Mouse (Mus musculus): ENCODE data around the gene Pms1.
A peak's percentile ranks its signal among the peaks of the same experiment; 100 is the strongest.
"Not testable (repeated sequence)": the region's sequence is repeated elsewhere in the genome, so short reads cannot be mapped to it uniquely, and the experiment has no call there.

Gene Pms1

DNA sequence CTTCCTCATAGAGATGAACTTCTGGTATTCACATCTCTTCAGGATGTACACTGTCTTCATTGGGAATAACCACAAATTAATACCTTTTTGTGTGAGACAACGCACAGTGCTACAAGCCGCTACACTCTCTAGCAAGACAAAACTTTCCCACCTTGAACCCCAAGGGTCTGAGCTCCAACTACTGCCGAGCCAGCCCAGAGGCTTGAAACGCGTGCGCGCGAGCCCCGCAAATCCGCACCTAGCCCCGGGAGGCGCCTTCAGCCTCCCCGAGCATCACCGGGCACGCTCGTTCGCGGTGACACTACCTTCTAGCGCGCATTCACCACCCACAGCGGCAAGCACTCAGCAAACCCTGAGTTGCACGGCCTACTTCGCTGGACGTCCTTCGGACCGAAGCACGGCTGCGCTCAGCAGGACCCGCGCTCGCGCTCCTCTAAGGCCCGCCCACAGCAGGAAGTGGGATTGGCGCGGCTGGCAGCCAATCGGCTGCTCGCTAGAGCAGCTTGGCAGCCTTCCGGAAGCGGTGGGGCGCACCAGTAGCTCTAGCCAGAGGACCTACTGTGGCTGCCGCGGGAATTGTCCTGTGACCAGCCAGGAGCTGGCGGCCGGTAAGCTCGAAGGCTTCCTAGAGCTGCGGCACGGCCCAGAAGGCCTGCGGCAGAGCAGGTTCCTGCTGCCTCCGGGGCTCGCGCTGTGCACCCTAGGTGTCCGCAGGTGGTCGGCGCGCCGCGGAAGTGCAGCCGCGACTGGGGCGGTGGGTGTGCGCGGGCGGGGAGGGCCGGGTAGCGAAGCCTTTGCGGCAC is at the start of gene Pms1, which contains the start of the genes Ormdl1 and Gm28778:
Gene Pms1 (minus strand): TSS at position 438 of the 803 bp plus-strand sequence.
Gene Ormdl1 (plus strand): TSS at position 515 of the 803 bp plus-strand sequence.
Gene Gm28778 (plus strand): TSS at position 531 of the 803 bp plus-strand sequence.
- peak; percentile 96 for DNase-seq

DNA sequence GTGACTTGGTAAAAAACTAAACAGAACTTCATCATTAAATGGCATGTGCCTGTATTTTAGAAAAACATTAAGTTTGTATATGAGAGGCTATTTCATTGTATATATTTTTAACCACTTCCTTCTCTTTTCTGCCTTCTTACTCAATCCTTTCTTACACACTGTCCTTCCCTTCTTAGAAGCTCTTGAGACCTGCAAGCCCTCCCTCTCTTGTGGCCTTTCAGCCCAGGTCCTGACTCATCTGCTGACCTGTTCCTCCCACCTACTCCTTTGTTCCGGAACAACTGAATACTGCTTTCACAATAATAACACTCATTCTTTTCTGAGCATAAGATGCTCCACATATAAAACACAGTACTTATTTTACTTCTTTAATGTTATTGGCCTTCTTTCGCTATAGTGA is 44.3 kb upstream of the Pms1 start:
- no peak for DNase-seq

DNA sequence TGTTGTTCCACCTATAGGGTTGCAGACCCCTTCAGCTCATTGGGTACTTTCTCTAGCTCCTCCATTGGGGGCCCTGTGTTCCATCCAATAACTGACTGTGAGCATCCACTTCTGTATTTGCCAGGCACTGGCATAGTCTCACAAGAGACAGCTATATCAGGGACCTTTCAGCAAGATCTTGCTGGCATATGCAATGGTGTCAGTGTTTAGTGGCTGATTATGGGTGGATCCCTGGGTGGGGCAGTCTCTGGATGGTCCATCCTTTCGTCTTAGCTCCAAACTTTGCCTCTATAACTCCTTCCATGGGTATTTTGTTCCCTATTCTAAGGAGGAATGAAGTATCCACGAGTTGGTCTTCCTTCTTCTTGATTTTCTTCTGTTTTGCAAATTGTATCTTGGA is 40.6 kb upstream of the Pms1 start:
- not testable (repeated sequence) for DNase-seq

GRCm38 (mm10) chr1:53335465-53335864 is 38.6 kb upstream of the Pms1 start:
- no peak for DNase-seq

DNA sequence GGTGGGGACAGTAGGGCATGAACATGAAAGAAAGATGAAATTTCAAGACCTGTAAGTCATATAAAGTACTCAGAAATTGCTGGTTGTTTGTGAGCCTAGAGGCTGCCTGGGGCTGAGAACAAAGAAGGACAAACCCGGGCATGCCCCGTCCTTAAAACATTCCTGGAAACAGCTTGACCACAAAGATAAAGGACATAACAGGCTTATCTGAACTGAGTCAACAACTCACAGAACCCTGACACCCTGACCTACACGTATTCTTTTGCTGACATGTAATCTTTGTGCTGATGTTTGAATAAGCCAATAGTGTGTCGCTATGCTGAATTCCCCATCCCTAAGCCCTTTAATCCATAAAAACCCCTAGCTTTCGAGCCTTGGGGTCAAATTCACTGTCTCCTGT is 36.7 kb upstream of the Pms1 start:
- not testable (repeated sequence) for DNase-seq

DNA sequence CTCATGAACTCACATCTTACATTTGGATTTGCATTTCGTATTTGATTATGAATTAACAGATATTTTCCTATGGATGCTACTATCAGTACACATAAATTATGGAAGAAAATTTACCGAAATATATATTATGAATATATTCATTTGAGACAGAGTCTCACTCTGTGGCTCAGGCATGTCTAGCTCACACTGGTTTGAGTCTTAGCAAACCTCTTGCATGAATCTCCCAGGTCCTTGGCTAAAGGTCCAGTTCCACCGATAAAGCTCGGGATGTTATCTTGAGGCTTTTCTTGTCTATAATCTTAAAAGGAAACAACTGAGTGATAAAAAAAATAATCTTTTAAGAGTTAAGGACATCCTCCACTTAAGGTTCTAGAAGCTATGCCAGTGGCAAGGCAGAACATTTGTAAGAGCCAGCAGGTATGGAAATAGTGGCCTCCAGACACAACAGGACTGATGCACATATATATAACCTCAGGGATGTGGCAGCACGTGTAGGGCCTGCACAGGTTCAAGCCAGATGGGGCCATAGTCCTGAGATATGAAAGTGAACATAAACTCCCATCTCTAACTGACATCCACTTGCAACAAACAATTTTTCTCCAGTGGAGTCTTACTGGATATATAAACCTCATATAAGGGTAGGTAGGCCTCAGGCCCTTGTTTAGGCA is 28.1 kb upstream of the Pms1 start:
- DNase-seq, result no peak

- no peak for DNase-seq
Observed at GRCm38 (mm10) chr1:53324277-53324676, 27.5 kb upstream of the Pms1 start.

- no peak for DNase-seq
Observed at GRCm38 (mm10) chr1:53323254-53323653, 26.4 kb upstream of the Pms1 start.

DNA sequence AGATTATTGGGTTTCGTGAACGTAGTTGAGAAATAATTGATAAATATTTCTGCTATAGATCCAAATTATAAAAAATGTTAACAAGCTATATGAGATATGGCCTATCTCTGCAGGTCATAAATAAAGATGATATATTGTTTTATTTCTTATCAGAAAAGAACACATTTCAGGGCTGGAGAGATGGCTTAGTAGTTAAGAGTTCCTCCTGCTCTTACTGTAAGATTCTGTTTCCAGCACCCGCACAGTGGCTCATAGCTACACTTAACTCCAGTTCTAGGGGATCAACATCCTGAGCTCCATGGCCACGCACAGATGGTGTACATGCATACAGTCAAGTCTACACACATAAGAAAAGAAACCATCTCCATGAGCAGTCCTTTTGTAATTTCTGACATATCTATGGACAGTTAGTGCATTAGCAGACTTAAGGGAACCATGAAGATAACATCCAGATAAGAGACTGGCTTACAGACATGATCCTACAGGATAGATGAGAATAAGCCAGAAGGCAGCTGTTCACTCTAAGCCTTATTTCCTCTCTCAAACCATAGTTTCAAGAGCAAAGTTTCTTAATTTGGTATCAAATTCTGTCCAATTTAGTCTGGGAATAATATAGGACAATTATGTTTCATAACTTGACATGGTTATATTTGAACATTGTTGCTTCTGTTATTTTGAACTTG is 25.0 kb upstream of the Pms1 start:
- DNase-seq, result no peak

DNA sequence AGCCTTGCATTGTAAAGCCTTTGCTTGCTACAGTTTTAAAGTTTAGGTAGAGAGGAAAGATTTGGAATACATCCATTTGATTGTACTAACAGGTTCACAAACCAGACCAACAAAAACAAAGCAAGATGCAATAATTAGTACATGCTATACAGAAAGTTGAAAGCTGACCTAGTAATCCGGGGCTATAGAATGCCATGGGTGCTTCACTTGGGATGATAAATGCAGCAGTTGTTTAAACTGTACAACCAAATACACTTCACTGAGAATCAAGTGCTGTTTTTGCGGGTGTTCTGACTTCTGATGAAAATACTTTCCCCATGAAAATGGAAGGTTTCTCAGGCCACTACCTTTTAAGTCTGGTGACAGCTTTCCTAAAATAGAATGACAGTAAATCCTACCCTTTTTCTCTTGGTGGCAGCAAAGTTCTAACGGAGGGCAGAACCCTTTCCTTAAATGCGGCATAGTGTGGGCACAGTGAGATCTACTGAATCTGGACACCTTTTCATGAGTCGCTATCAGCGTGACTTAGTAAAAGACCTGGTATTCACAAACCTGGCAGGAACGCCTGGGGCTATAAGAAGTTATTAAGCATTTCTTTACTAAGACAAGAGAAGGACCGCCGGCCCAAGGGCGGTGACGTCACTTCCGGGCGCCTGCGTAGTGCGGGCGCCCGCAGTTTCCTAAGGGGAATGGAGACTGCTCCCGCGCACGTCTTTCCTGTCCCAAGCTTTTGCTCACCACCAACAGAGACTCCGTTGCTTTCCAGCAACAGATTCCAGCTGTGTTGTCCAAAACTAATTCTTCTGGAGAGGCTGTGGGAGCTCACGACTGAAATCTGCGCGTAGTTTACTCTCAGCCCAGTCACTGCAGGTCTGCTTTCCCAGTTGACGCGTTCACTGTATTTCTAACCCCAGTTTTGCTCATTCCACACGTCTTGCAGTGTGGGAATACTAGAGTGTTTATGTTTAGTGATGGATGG is 16.5 kb upstream of the Pms1 start, which contains the start of gene Osgepl1:
Gene Osgepl1 (plus strand): TSS at position 636 of the 979 bp plus-strand sequence.
- peak; percentile 81 for DNase-seq

- DNase-seq, result no peak
Observed at GRCm38 (mm10) chr1:53300506-53300905, 3.7 kb upstream of the Pms1 start.

DNA sequence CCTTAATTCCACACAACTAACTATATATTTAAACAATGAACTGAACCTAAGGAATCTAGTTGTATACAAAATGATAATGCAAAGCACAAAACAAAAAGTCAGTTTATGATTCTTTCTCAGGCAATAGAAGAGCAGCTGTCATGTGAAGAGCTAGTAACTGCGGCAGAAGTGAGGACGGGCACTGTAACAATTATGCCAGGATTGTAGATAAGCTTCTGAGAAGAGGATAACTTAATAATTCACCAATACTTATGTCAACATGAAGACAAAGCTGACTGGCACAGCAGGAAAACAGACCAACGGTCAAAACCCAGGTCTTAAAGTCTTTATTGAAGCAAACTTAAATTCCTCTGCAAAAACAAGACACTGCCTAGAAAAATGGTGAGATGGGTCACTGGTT is 5.6 kb downstream of the Pms1 start:
- DNase-seq, result no peak

- peak; percentile 38 for DNase-seq
Observed at GRCm38 (mm10) chr1:53272646-53273045, 24.2 kb downstream of the Pms1 start.

DNA sequence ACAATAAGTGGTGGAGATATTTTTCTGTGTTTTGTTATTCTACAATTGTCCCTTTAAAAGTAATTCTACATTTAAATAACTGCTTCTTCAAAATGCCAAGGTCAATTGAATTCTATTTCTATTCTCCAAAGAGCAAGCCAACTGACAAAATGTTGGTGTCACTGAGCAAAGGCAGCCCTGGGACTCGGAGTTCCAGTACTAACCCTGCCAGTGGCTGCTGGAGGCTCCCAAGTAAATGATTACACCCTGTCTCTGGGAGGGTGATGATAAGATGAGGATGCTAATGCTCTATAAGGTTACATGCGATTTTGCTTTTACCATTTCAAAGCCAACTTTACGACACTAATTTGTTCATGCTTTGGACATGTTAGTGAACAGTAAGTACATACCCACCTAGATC is 26.9 kb downstream of the Pms1 start:
- no peak for DNase-seq

DNA sequence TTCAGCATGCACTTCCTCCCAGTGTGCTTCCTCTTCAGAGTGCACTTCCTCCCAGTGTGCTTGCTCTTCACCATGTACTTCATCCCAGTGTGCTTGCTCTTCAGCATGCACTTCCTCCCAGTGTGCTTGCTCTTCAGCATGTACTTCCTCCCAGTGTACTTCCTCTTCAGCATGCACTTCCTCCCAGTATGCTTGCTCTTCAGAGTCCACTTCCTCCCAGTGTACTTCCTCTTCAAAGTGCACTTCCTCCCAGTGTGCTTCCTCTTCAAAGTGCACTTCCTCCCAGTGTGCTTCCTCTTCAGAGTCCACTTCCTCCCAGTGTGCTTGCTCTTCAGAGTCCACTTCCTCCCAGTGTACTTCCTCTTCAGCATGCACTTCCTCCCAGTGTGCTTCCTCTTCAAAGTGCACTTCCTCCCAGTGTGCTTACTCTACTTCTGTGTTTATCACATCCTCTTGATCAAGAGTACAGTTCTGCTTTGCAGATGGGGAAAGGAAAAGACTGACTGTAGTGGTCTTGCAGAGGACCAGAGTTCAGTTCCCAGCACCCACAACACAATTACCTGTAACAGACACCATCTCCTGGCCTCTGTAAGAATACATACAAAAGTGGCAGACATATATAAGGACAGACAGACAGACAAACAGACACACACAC is 31.7 kb downstream of the Pms1 start:
- DNase-seq, result not testable (repeated sequence)

DNA sequence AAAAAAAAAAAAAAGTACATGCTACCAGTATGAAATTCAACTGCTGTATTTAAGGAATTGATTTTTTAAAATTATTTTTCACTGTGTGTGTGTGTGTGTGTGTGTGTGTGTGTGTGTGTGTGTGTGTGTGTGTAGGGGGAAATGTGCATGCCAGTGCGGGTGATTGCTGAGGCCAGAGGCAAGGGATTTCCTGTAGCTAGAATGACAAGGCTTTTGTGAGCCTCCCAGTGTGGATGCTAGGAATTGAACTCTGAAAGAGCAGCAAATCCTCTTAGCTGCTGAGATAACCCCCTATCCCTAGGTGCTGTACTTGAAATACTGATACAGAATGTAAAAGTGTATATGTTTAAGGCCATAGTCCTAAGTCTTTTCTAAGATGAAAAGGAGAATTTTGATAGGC is 70.8 kb downstream of the Pms1 start:
- no peak for DNase-seq

DNA sequence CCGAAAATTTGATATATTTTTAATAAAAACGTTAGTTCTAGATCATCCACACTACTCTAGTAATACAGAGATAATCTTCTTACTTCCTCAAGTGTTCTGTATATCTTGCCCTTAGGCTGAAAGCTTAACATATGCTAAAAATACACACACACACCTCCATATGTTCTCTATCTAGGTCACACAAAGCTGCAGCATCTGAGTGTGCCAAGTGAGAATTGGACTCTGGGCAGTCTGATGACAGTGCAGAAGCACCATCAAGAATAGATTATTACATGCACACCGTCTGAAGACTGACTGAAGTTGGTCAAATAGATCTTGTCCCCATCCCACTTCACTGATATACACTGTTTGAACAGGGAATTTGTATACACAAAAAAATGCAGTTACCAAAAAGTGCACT is 71.2 kb downstream of the Pms1 start:
- DNase-seq, result peak; percentile 46

GRCm38 (mm10) chr1:53224775-53225174 is 72.0 kb downstream of the Pms1 start:
- no peak for DNase-seq

DNA sequence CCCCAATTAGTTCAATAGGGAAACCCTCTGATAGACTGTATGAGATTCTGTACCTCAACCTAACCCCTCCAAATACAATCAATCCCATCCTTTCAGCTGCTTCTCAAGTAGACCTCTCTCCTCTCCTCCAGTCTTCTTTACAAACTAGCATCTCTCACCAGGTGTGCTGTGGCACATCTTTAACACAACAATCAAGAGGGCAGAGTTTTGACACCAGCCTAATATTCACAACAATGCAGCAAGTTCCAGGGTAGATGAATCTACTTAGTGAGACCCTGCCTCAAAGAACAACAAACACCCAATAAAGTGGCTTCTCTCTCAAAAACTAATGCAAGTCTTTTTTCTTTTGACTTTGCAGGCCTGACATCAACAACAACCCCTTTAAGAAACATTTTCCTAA is 86.7 kb downstream of the Pms1 start:
- DNase-seq, result no peak

DNA sequence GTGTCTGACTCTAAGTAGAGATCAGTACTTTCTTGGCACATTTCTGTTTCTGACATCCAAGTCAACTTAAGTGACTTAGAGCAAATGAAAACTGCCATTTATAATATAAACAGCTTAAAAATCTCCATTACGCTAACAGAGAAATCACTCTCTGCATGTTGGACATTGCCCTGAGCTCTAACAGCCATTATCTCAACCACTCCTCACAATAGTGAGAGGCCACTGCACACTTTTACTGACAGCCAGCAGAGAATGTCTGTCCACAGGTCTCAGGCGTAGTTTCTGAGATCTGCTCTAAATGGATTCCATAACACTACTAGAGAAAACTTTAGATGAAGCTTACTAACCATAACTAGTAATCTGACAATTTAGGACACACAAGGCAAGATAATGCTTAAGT is 92.9 kb downstream of the Pms1 start:
- no peak for DNase-seq

DNA sequence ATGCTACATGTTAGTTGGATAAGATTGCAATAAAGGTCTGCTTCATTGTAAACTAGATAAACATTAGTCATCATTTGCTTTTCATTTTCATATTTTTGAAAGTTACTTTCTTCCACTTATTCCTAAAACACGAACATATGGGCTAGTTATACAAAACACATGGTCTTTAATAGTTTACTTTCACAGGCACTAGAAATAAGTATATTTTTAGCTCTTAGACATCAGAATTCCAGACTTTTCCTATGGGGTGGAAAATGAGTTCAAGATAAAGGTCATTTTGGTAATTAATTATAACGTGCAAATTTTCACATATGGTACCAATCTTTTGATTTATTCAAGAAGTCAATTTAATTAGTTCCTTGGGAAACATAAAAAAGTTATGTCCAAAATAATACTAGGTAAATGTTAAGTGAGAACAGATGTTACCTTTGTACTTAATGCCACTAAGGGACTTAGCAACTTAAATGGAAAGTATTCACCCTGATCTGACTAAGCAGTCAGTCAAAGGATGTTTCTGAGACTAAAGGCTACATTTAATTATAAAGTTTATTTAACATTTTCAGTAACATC is 95.1 kb downstream of the Pms1 start:
- no peak for DNase-seq

All from cerebellum, adult 11 months (tissue).